Mouse (Mus musculus): Measurements from ENCODE around the gene Gpr22. TPM values are rescaled to one million over a fixed set of nuclear protein-coding genes. Genes with fewer than 3 reads are reported as not detected.

Gpr22 gene
- 0.05 TPM in 1 of 2 replicates, not detected in the other for total RNA-seq (2017)

GRCm38 (mm10) chr12:31713600-31713999, at the start of gene Gpr22:
Gene Gpr22, minus strand, starts transcription at chr12:31713947.
- no peak for ATAC-seq (replicated peaks; ENCODE audit: low read depth, poor library complexity, severe bottlenecking)

- ATAC-seq (replicated peaks; ENCODE audit: low read depth, poor library complexity, severe bottlenecking) = no peak
Observed at GRCm38 (mm10) chr12:31755885-31756755, 42.4 kb upstream of the Gpr22 start.

- no peak for ATAC-seq (replicated peaks; ENCODE audit: low read depth, poor library complexity, severe bottlenecking)
Observed at GRCm38 (mm10) chr12:31754465-31754864, 40.7 kb upstream of the Gpr22 start.

GRCm38 (mm10) chr12:31749846-31750245, 36.1 kb upstream of the Gpr22 start:
- ATAC-seq (replicated peaks; ENCODE audit: low read depth, poor library complexity, severe bottlenecking) = no peak

GRCm38 (mm10) chr12:31747301-31747700, 33.6 kb upstream of the Gpr22 start:
- no peak for ATAC-seq (replicated peaks; ENCODE audit: low read depth, poor library complexity, severe bottlenecking)

GRCm38 (mm10) chr12:31734616-31735015, 20.9 kb upstream of the Gpr22 start:
- ATAC-seq (replicated peaks; ENCODE audit: low read depth, poor library complexity, severe bottlenecking) = no peak

- no peak for ATAC-seq (replicated peaks; ENCODE audit: low read depth, poor library complexity, severe bottlenecking)
Observed at GRCm38 (mm10) chr12:31730126-31730525, 16.4 kb upstream of the Gpr22 start.

GRCm38 (mm10) chr12:31726707-31727106, 13.0 kb upstream of the Gpr22 start:
- ATAC-seq (replicated peaks; ENCODE audit: low read depth, poor library complexity, severe bottlenecking) = no peak

GRCm38 (mm10) chr12:31725511-31726275, 11.9 kb upstream of the Gpr22 start:
- no peak for ATAC-seq (replicated peaks; ENCODE audit: low read depth, poor library complexity, severe bottlenecking)

- no peak for ATAC-seq (replicated peaks; ENCODE audit: low read depth, poor library complexity, severe bottlenecking)
Observed at GRCm38 (mm10) chr12:31724576-31724975, 10.8 kb upstream of the Gpr22 start.

- no peak; the same call in 1 of the 2 replicates for ATAC-seq (replicated peaks; ENCODE audit: low read depth, poor library complexity, severe bottlenecking)
Observed at GRCm38 (mm10) chr12:31719586-31720275, 6.0 kb upstream of the Gpr22 start.

GRCm38 (mm10) chr12:31714070-31714469, 323 bp upstream of the Gpr22 start:
- no peak for ATAC-seq (replicated peaks; ENCODE audit: low read depth, poor library complexity, severe bottlenecking)

- ATAC-seq (replicated peaks; ENCODE audit: low read depth, poor library complexity, severe bottlenecking) = no peak
Observed at GRCm38 (mm10) chr12:31712727-31713126, 1.0 kb downstream of the Gpr22 start.

GRCm38 (mm10) chr12:31712233-31712632, 1.5 kb downstream of the Gpr22 start:
- ATAC-seq (replicated peaks; ENCODE audit: low read depth, poor library complexity, severe bottlenecking) = no peak

- no peak for ATAC-seq (replicated peaks; ENCODE audit: low read depth, poor library complexity, severe bottlenecking)
Observed at GRCm38 (mm10) chr12:31709665-31710064, 4.1 kb downstream of the Gpr22 start.

- no peak for ATAC-seq (replicated peaks; ENCODE audit: low read depth, poor library complexity, severe bottlenecking)
Observed at GRCm38 (mm10) chr12:31707531-31707930, 6.2 kb downstream of the Gpr22 start.

- ATAC-seq (replicated peaks; ENCODE audit: low read depth, poor library complexity, severe bottlenecking) = no peak
Observed at GRCm38 (mm10) chr12:31706168-31706567, 7.6 kb downstream of the Gpr22 start.

GRCm38 (mm10) chr12:31703904-31704303, 9.8 kb downstream of the Gpr22 start:
- no peak for ATAC-seq (replicated peaks; ENCODE audit: low read depth, poor library complexity, severe bottlenecking)

- ATAC-seq (replicated peaks; ENCODE audit: low read depth, poor library complexity, severe bottlenecking) = no peak
Observed at GRCm38 (mm10) chr12:31701411-31701810, 12.3 kb downstream of the Gpr22 start.

- ATAC-seq (replicated peaks; ENCODE audit: low read depth, poor library complexity, severe bottlenecking) = no peak
Observed at GRCm38 (mm10) chr12:31700623-31701347, 13.0 kb downstream of the Gpr22 start.
